Mouse (Mus musculus): Measurements from ENCODE around the gene Hfm1. TPM values are rescaled to one million over a fixed set of nuclear protein-coding genes. Genes with fewer than 3 reads are reported as not detected.

Hfm1 gene
- total RNA-seq, 2 experiments from 2014 or later, result 3.9 to 5.2 TPM

Small RNA genes lying within 50 kb of the gene (microRNA-seq; reads per million reads assigned to microRNA genes)
- not detected for gene Gm27527

Other genes starting within 250 kb of the Hfm1 start
- gene Zfp644, start 229.0 kb downstream of the Hfm1 start, total RNA-seq (2021), result 100 to 1,000 TPM; 106 to 109 TPM
- gene Cdc7, start 38.0 kb upstream of the Hfm1 start, total RNA-seq (2021), result 10 to 100 TPM; 22.7 to 30.1 TPM